Mouse (Mus musculus): ENCODE measurements around the gene Trem2. TPM values are rescaled to one million over a fixed set of nuclear protein-coding genes. Genes with fewer than 3 reads are reported as not detected.
A peak's percentile ranks its signal among the peaks of the same experiment; 100 is the strongest.
"Not testable (repeated sequence)": the region's sequence is repeated elsewhere in the genome, so short reads cannot be mapped to it uniquely, and the experiment has no call there.

The Trem2 gene
- total RNA-seq (2015; ENCODE audit: low replicate concordance), result 1.9 and 3.1 TPM in 2 replicates
- 2.6 and 3.2 TPM in 2 replicates for total RNA-seq (2017; ENCODE audit: low replicate concordance)

DNA sequence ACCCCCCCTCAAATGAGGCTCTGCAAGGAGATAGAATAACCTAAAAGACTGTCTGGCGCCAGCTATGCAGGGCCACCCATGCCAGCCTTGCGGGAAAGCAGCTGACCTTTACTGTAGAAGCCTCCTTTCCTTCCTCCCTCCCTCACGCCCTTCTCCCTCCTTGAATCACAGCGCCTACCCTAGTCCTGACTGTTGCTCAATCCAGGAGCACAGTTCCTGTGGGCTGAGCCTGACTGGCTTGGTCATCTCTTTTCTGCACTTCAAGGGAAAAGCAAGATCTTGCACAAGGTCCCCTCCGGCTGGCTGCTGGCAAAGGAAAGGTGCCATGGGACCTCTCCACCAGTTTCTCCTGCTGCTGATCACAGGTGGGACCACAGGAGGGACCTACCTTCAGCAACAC, at the start of gene Trem2:
TSS of gene Trem2 (plus strand) at position 171 of the 400 bp plus-strand sequence.
- no peak for ATAC-seq (replicated peaks; ENCODE audit: low FRiP score, poor library complexity, severe bottlenecking)

DNA sequence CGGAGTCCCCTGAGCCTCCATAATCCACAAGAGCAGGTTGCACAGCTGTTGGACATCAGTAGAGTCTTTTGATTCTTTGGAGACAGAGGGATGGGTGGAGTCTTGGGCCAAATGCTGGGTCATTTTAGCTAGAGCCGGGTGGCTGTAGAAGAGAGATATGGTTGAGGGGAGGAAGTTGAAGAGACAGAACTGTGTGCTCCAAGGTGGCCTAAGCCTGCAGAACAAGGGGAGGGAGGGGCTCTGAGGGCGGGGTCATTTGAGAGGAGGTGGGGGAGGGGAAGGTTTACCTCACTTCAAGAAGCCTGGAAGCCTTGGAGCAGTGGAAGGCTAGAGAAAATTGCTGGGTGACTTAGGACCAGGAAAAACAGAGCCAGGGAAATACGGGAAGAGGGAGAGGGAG, 47.0 kb upstream of the Trem2 start, which contains the start of gene Treml2:
TSS of gene Treml2 (plus strand) at position 296 of the 400 bp plus-strand sequence.
- ATAC-seq (replicated peaks; ENCODE audit: low FRiP score, poor library complexity, severe bottlenecking), result peak; percentile 70

DNA sequence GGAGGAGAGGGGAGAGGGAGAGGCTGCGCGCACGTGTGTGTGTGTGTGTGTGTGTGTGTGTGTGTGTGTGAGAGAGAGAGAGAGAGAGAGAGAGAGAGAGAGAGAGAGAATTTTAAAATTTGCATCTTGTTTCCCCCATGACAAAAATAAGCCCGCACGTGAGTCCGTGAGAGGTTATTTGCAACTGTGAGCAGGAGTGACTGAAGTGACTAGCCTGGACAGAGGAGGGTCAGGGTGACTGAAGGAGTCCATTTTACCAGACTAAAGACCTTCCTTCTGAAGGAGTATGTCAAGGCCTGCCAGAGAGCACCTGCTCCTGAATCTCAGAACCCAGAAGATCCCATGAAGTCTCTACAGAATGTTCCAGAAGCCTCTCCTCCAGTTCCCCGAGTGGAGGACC, 46.4 kb upstream of the Trem2 start:
- no peak for ATAC-seq (replicated peaks; ENCODE audit: low FRiP score, poor library complexity, severe bottlenecking)

DNA sequence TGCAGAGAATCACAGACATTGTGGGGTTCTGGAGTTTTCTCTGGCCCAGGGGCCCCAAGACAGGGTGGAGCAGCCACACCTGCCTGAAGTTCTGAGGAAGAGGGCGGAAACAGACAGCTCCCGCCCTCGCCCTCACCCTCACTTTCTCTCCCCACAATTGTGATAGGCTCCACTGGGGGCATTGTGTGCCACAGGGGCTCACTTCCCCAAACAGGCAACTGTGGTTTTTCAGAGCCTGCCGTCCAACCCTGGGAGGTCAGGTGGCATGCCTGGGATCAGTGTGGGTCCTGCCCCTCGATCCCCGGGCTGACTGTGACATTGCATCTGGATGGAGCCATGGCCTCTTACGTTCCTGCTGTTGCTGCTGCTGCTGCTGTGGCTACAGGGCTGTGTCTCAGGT, 46.0 kb upstream of the Trem2 start:
- peak; percentile 51; the same call in 1 of the 2 replicates for ATAC-seq (replicated peaks; ENCODE audit: low FRiP score, poor library complexity, severe bottlenecking)

DNA sequence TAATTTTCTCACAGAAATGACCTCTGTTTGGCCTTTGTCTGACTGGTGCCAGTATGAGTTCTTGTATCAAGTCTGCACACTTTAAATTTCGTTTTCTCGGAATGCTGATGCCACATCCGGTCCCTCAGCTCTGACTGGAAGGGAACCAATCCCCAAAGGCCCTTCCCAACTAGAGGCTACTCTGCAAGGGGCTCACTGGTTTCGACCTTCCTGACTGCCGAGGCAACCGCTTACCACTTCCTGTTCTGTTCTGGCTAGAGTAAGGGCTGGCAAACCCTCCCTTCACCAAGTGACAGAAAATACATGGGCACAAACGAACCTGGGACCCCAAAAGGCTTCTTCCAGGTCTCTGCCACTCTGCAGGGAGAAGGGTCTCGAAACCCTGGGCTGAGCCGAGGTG, 45.3 kb upstream of the Trem2 start:
- no peak for ATAC-seq (replicated peaks; ENCODE audit: low FRiP score, poor library complexity, severe bottlenecking)

DNA sequence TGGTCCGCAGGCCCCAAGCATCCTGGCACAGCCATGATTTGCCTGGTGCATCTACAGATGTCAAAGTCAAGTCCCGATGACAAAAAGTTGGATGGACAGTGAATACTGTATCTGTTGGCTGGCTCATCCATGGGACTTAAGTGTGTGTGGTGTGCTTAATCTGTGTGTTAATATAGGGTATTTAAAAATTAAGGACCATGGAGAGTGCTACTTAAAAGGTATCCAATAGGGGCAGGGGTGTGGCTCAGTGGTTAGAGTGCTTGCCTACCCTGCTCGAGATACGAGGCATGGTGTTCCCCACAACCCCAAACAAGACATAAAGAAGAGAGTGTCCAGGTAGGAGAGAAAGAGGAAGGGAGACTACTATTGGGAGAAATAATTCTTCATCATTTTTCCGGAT, 44.4 kb upstream of the Trem2 start:
- no peak for ATAC-seq (replicated peaks; ENCODE audit: low FRiP score, poor library complexity, severe bottlenecking)

- ATAC-seq (replicated peaks; ENCODE audit: low FRiP score, poor library complexity, severe bottlenecking), result no peak
Measured at GRCm38 (mm10) chr17:48312124-48312523, 34.1 kb upstream of the Trem2 start.

DNA sequence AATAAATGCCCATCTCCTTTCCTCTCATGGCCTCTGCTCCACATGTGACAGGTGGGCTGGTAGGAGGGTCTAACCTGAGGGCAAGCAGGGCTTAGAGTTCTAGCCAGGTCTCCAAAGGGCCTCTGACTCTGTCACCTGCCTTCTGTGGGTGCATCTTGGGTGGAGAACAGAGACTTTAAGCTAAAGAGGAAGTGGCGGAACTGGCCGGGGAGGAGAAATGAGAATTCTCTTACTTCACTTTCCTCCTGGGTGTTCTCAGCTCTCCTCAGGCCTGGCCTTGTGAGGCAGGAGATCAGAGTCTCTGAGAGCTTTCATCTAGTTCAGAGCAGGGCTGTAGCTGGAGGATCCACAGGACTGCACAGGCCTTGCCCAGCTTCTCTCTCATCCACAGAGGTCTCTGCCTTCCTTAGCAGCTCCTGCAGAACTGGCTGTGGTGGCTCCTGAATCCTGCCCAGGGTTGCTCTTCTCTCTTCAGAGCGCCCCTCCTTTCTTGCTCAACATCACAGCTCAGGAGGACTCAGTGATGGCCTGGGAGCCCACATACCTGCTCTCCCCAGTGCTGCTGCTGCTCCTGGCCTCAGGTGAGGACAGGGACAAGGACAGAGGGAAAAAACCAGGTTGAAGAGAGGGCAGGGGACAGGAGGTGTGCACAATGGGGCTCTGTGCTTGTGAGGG, 30.2 kb upstream of the Trem2 start, which contains the start of gene B430306N03Rik:
TSS of gene B430306N03Rik (plus strand) at position 237 of the 675 bp plus-strand sequence.
- not testable (repeated sequence) for ATAC-seq (replicated peaks; ENCODE audit: low FRiP score, poor library complexity, severe bottlenecking)

GRCm38 (mm10) chr17:48318686-48319085, 27.5 kb upstream of the Trem2 start:
- ATAC-seq (replicated peaks; ENCODE audit: low FRiP score, poor library complexity, severe bottlenecking), result no peak

GRCm38 (mm10) chr17:48321279-48321678, 24.9 kb upstream of the Trem2 start:
- ATAC-seq (replicated peaks; ENCODE audit: low FRiP score, poor library complexity, severe bottlenecking), result no peak

GRCm38 (mm10) chr17:48323236-48323635, 23.0 kb upstream of the Trem2 start:
- no peak for ATAC-seq (replicated peaks; ENCODE audit: low FRiP score, poor library complexity, severe bottlenecking)

- ATAC-seq (replicated peaks; ENCODE audit: low FRiP score, poor library complexity, severe bottlenecking), result no peak
Measured at GRCm38 (mm10) chr17:48324258-48324657, 21.9 kb upstream of the Trem2 start.

- ATAC-seq (replicated peaks; ENCODE audit: low FRiP score, poor library complexity, severe bottlenecking), result no peak
Measured at GRCm38 (mm10) chr17:48325093-48325492, 21.1 kb upstream of the Trem2 start.

DNA sequence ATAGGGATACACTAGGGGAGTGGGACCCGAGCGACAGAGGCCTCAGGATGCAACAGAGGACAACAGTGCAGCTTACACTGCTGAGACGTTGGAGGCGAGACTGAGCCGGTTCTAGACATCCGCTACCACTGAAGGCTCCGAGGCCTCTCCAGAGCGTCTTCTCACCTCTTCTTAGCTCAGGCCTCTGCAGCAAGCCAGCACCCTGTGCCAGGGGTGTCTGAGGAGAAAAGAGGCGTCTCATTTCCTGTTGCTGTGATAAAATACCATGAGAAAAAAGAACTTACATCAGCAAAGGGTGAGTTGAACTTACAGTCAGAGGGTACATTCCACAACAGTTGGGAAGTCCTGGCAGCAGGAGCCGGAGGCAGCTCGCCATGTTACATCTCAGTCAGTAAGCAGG, 20.6 kb upstream of the Trem2 start:
- ATAC-seq (replicated peaks; ENCODE audit: low FRiP score, poor library complexity, severe bottlenecking), result no peak

DNA sequence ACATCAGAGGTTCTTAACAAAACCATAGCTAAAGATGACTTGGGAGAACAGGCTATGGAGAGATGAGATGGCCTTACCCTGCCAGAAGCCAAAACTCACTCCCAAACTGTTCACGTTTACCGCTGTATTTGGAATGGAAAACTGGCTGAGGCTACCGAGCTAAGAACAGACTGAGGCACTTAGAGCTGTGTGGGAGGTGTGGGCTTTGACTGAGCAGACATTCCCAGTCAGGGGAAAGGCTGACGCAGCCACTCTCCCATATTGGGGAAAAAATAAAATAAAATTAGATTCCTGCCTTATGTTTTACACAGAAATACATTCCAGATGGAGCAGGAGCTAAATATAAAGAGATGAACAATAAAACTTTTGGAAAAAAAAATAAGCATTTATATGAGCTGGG, 19.5 kb upstream of the Trem2 start:
- ATAC-seq (replicated peaks; ENCODE audit: low FRiP score, poor library complexity, severe bottlenecking), result no peak

DNA sequence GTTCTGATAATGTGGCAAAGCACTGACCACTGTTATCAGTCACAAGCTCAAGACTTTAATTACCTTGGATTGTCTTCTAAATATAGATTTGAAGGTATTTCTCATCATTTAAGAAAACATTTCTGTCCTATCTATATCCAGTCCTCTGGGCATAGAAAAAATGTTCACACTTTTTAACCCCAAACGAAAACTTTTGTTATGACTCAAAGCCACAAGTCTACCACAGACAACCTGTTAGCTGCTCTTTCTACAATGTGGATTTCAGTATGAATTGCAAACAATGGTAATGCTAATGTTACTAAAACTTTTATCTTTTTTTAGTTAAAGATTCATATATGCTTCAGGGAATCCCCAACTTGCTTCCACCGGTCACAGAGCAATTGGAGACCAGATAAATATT, 13.7 kb upstream of the Trem2 start:
- ATAC-seq (replicated peaks; ENCODE audit: low FRiP score, poor library complexity, severe bottlenecking), result no peak

- ATAC-seq (replicated peaks; ENCODE audit: low FRiP score, poor library complexity, severe bottlenecking), result no peak
Measured at GRCm38 (mm10) chr17:48334186-48334585, 12.0 kb upstream of the Trem2 start.

GRCm38 (mm10) chr17:48336857-48337256, 9.3 kb upstream of the Trem2 start:
- ATAC-seq (replicated peaks; ENCODE audit: low FRiP score, poor library complexity, severe bottlenecking), result peak; percentile 88

DNA sequence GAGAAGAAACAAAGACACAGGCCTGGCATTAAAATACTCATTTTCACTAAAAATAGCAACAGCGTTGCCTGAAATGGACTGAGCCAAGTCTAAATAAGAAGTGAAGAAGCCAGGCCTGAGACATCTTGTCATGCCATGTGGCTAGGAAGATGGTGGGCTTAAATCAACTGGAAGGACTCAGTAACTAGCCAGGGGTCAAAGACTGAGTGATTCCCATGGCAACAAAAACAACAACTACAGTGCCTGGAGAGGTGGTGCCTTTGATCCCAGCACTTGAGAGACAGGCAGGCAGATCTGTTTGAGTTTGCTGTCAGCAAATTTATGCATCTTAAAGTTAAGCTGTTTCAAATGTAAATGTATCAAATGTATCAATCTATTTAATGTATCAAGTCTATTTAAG, 5.9 kb upstream of the Trem2 start:
- no peak for ATAC-seq (replicated peaks; ENCODE audit: low FRiP score, poor library complexity, severe bottlenecking)

- no peak for ATAC-seq (replicated peaks; ENCODE audit: low FRiP score, poor library complexity, severe bottlenecking)
Measured at GRCm38 (mm10) chr17:48341947-48342346, 4.3 kb upstream of the Trem2 start.

- no peak for ATAC-seq (replicated peaks; ENCODE audit: low FRiP score, poor library complexity, severe bottlenecking)
Measured at GRCm38 (mm10) chr17:48343065-48343464, 3.1 kb upstream of the Trem2 start.

GRCm38 (mm10) chr17:48345824-48346223, 377 bp upstream of the Trem2 start:
- ATAC-seq (replicated peaks; ENCODE audit: low FRiP score, poor library complexity, severe bottlenecking), result no peak
